ENCODE assay signal across 27 mouse cellular contexts in the genomic region with DNA sequence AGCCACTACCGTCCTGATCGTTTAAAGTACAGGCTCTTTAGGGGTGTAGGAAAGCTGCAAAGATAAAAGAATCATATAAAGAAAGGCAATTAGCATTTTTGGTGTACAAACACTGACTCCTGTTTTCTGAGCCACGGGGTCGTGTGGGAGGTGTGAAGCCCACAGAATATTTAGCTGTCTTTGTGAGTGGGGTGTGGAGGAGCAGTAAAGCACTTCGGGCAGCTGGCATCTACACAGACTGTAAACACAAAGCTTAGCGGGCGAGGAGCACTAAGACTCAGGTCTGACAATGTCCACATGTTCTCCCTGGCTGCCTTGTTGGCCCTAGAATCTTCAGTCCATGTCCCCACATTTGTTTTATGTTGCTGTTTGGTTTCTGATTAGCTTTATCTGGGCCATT. TPM values are rescaled to one million over a fixed set of nuclear protein-coding genes. Genes with fewer than 3 reads are reported as not detected.
DNase-seq lines count a peak whose midpoint lies in the region; ATAC-seq and TF ChIP-seq lines count a peak whose summit lies in the region.
"Had no signal": no experiment of that assay in that cellular context is flagged by ENCODE, and none has a peak within 500 bp of the region (broad histone marks: within the 10 kb centered on the region; RNA-seq: fewer than 3 reads in every experiment).

No protein-coding gene starts in this region.

- WGBS in kidney, postnatal 0 days: 67% methylated on average over 7 of the region's 7 CpGs
- 79% methylated on average over 7 of the region's 7 CpGs for WGBS in kidney, adult 2 months
- WGBS in liver, embryonic 14.5 days (ENCODE audit: insufficient replicate concordance): 80% methylated on average over 7 of the region's 7 CpGs
- WGBS in liver, postnatal 0 days (ENCODE audit: insufficient replicate concordance): 93% methylated on average over 7 of the region's 7 CpGs

- H3K36me3 ChIP-seq in kidney, postnatal 0 days (ENCODE audit: insufficient read depth, low read length): peaks cover 17% of the 10 kb centered on the region
- no peaks in the 10 kb centered on the region; the same call in 1 of the 2 replicates for H3K36me3 ChIP-seq in kidney, adult 2 months (ENCODE audit: control insufficient read depth, insufficient read depth, low read length)
- no peaks in the 10 kb centered on the region; the same call in none of the 2 replicates for H3K36me3 ChIP-seq in liver, embryonic 14.5 days (replicated peaks; ENCODE audit: control insufficient read depth, insufficient read depth, low read depth)
- H3K36me3 ChIP-seq in liver, postnatal 0 days (replicated peaks; ENCODE audit: insufficient read depth, low read length): peaks cover 31% of the 10 kb centered on the region
- H3K36me3 ChIP-seq: intestine, embryonic 15.5 days had no signal

- no peak overlapping the region for H3K27ac ChIP-seq in kidney, postnatal 0 days
- no peak overlapping the region for H3K27ac ChIP-seq in kidney, adult 2 months (ENCODE audit: insufficient read depth, low read depth, low read length)
- H3K27ac ChIP-seq in liver, embryonic 14.5 days: no peak overlapping the region
- H3K27ac ChIP-seq in liver, postnatal 0 days (ENCODE audit: low read depth): no peak overlapping the region
- H3K27ac ChIP-seq: forebrain, embryonic 13.5 days; hindbrain, embryonic 12.5 days; hindbrain, postnatal 0 days; intestine, embryonic 15.5 days; liver, embryonic 12.5 days; macrophage had no signal

- DNase-seq in frontal cortex, postnatal 25 days (ENCODE audit: low spot score in 2 of 2): no peak
- DNase-seq in kidney, postnatal 0 days (ENCODE audit: low spot score): no peak
- DNase-seq in kidney, adult 2 months: no peak
- DNase-seq in liver, embryonic 14.5 days (ENCODE audit: low read depth in 3 of 3, low spot score in 3 of 3): no peak
- no peak for DNase-seq in liver, postnatal 0 days
- DNase-seq: adrenal gland, adult 8-10 months; cerebellum, adult 11 months; cerebellum, adult 9-10 months; cerebellum, postnatal 36 days; gastrocnemius, postnatal 14 days; heart, postnatal 36 days; kidney, adult 9 months; kidney, postnatal 25 days; lung, adult 2 months; lung, postnatal 10 days; midbrain, embryonic 14.5 days; thymus, postnatal 14 days had no signal

- TF ChIP-seq CTCF in kidney, postnatal 0 days (IDR thresholded peaks at IDR 0.05; ENCODE audit: low read depth): no peak
- TF ChIP-seq CTCF in kidney, adult 2 months (conservative IDR thresholded peaks at IDR 0.05; ENCODE audit: insufficient read depth, insufficient read length, low read depth, low read length): no peak
- no peak for TF ChIP-seq CTCF in liver, embryonic 14.5 days (IDR thresholded peaks at IDR 0.05; ENCODE audit: low read depth)
- TF ChIP-seq CTCF in liver, postnatal 0 days (IDR thresholded peaks at IDR 0.05; ENCODE audit: low read depth): no peak

- TF ChIP-seq POLR2A in kidney, adult 2 months (IDR thresholded peaks at IDR 0.05; ENCODE audit: low read depth, low read length): no peak

- no peak overlapping the region for H3K9ac ChIP-seq in kidney, postnatal 0 days (ENCODE audit: low read depth, low read length)
- H3K9ac ChIP-seq in liver, embryonic 14.5 days (replicated peaks): no peak overlapping the region
- no peak overlapping the region for H3K9ac ChIP-seq in liver, postnatal 0 days (replicated peaks)
- H3K9ac ChIP-seq: forebrain, embryonic 13.5 days; hindbrain, embryonic 12.5 days; intestine, embryonic 15.5 days; liver, embryonic 12.5 days had no signal

- H3K4me3 ChIP-seq in kidney, postnatal 0 days (replicated peaks; ENCODE audit: low read depth, low read length): no peak overlapping the region
- H3K4me3 ChIP-seq in kidney, adult 2 months (ENCODE audit: insufficient read depth, low read depth, low read length): no peak overlapping the region
- no peak overlapping the region for H3K4me3 ChIP-seq in liver, embryonic 14.5 days (ENCODE audit: insufficient read depth in 1 of 2, low read depth in 2 of 2, low read length in 2 of 2)
- H3K4me3 ChIP-seq in liver, postnatal 0 days (ENCODE audit: low read depth, low read length): no peak overlapping the region
- H3K4me3 ChIP-seq: forebrain, embryonic 13.5 days; hindbrain, embryonic 12.5 days; intestine, embryonic 15.5 days; liver, embryonic 12.5 days had no signal

- H3K27me3 ChIP-seq in kidney, postnatal 0 days (ENCODE audit: insufficient read depth, low read length): no peaks in the 10 kb centered on the region
- no peaks in the 10 kb centered on the region for H3K27me3 ChIP-seq in kidney, adult 2 months (replicated peaks; ENCODE audit: control insufficient read depth, insufficient read depth, low read length)
- H3K27me3 ChIP-seq in liver, embryonic 14.5 days (ENCODE audit: control insufficient read depth, insufficient read depth, low read length): no peaks in the 10 kb centered on the region
- H3K27me3 ChIP-seq in liver, postnatal 0 days (ENCODE audit: insufficient read depth, low read length): no peaks in the 10 kb centered on the region
- H3K27me3 ChIP-seq: CH12.LX; forebrain, embryonic 13.5 days; hindbrain, embryonic 12.5 days; intestine, embryonic 15.5 days; liver, embryonic 12.5 days had no signal

- no peaks in the 10 kb centered on the region for H3K9me3 ChIP-seq in kidney, postnatal 0 days (replicated peaks; ENCODE audit: low read length)
- no peaks in the 10 kb centered on the region for H3K9me3 ChIP-seq in liver, embryonic 14.5 days (ENCODE audit: control insufficient read depth, low read length)
- no peaks in the 10 kb centered on the region for H3K9me3 ChIP-seq in liver, postnatal 0 days (ENCODE audit: low read length)
- H3K9me3 ChIP-seq: forebrain, embryonic 13.5 days; hindbrain, embryonic 12.5 days; intestine, embryonic 15.5 days; liver, embryonic 12.5 days had no signal

- TF ChIP-seq EP300 in liver, embryonic 14.5 days (IDR thresholded peaks at IDR 0.05; ENCODE audit: low read depth): no peak
- TF ChIP-seq EP300 in liver, postnatal 0 days (IDR thresholded peaks at IDR 0.05; ENCODE audit: low read depth): no peak

- 0 out of 2 replicates have a peak, but pooled peaks cover 2% of the 10 kb centered on the region for H3K4me1 ChIP-seq in kidney, postnatal 0 days (replicated peaks; ENCODE audit: insufficient read depth, low read length)
- no peaks in the 10 kb centered on the region; the same call in 1 of the 2 replicates for H3K4me1 ChIP-seq in kidney, adult 2 months (ENCODE audit: control insufficient read depth, insufficient read depth, low read length)
- no peaks in the 10 kb centered on the region for H3K4me1 ChIP-seq in liver, embryonic 14.5 days (replicated peaks; ENCODE audit: control insufficient read depth in 2 of 2, insufficient read depth in 2 of 2, low read length in 1 of 2)
- no peaks in the 10 kb centered on the region for H3K4me1 ChIP-seq in liver, postnatal 0 days (ENCODE audit: insufficient read depth)
- H3K4me1 ChIP-seq: forebrain, embryonic 13.5 days; hindbrain, embryonic 12.5 days; intestine, embryonic 15.5 days; liver, embryonic 12.5 days had no signal

- no peak overlapping the region for H3K4me2 ChIP-seq in kidney, postnatal 0 days (ENCODE audit: low read length)
- H3K4me2 ChIP-seq in liver, embryonic 14.5 days (ENCODE audit: low read depth): no peak overlapping the region
- H3K4me2 ChIP-seq in liver, postnatal 0 days (ENCODE audit: low read depth, low read length): no peak overlapping the region
- H3K4me2 ChIP-seq: forebrain, embryonic 13.5 days; heart, embryonic 11.5 days; hindbrain, embryonic 12.5 days; intestine, embryonic 15.5 days; liver, embryonic 12.5 days had no signal

- ATAC-seq in frontal cortex, adult (ENCODE audit: low TSS enrichment): peak; percentile 55
- ATAC-seq in kidney, postnatal 0 days (replicated peaks; ENCODE audit: low FRiP score, low read depth): 0 out of 2 replicates have a peak, but pooled peaks have one; percentile 36
- peak; percentile 37; the same call in 1 of the 2 replicates for ATAC-seq in liver, embryonic 14.5 days (ENCODE audit: insufficient read depth)
- no peak for ATAC-seq in liver, postnatal 0 days
- no peak for ATAC-seq in activated CD4-positive, CD25-positive, alpha-beta regulatory T cell, adult 4 months
- ATAC-seq: forebrain, embryonic 13.5 days; hindbrain, postnatal 0 days; intestine, embryonic 15.5 days; liver, embryonic 12.5 days had no signal

RNA-seq across cellular contexts. Expression of a gene that starts 16.7 kb away (rescaled TPM):
- polyA plus RNA-seq in kidney, postnatal 0 days (2015; fragmentation: Nextera tagmentation; extraction: Ambion mirVana): 19.9 and 20.8 TPM in 2 replicates
- polyA plus RNA-seq in kidney, adult 2 months (2012; rRNA removed): 1.8 and 2.1 TPM in 2 replicates
- polyA plus RNA-seq in liver, embryonic 14.5 days (2012; rRNA removed): 1.4 and 2.6 TPM in 2 replicates
- 4.3 and 5.8 TPM in 2 replicates for polyA plus RNA-seq in liver, embryonic 14.5 days (2014; fragmentation: Nextera tagmentation; extraction: Ambion mirVana)
- 7.8 and 8.3 TPM in 2 replicates for polyA plus RNA-seq in liver, postnatal 0 days (2015; fragmentation: Nextera tagmentation; extraction: Ambion mirVana)
- 10 to 100 TPM; 19.6 to 23.6 TPM for polyA plus RNA-seq in activated CD4-positive, CD25-positive, alpha-beta regulatory T cell, adult 4 months (2017; shearing (Covaris generic))

RNA-seq across cellular contexts. Expression of a gene that starts 17.2 kb away (rescaled TPM):
- polyA plus RNA-seq in kidney, postnatal 0 days (2015; fragmentation: Nextera tagmentation; extraction: Ambion mirVana): 63.4 and 66.2 TPM in 2 replicates
- polyA plus RNA-seq in kidney, adult 2 months (2012; rRNA removed): 2.3 and 3.4 TPM in 2 replicates
- 3.4 and 5.9 TPM in 2 replicates for polyA plus RNA-seq in liver, embryonic 14.5 days (2012; rRNA removed)
- polyA plus RNA-seq in liver, embryonic 14.5 days (2014; fragmentation: Nextera tagmentation; extraction: Ambion mirVana): 24.9 and 27.1 TPM in 2 replicates
- polyA plus RNA-seq in liver, postnatal 0 days (2015; fragmentation: Nextera tagmentation; extraction: Ambion mirVana): 29.3 and 29.5 TPM in 2 replicates
- polyA plus RNA-seq in activated CD4-positive, CD25-positive, alpha-beta regulatory T cell, adult 4 months (2017; shearing (Covaris generic)): 10 to 100 TPM; 47.8 to 73.8 TPM

Comparison
In these comparisons a context has a peak if more than half of its experiments do, and no peak if none do; other contexts are left out.
1. ATAC-seq: peak in frontal cortex, adult (single experiment), kidney, postnatal 0 days (single experiment) and liver, embryonic 14.5 days (single experiment); none in liver, postnatal 0 days (single experiment) and activated CD4-positive, CD25-positive, alpha-beta regulatory T cell, adult 4 months (single experiment).